Comparison of ENCODE assay signal across 15 mouse cellular contexts in genomic region chrX:56665226-56665973, GRCm38 (mm10). TPM values are rescaled to one million over a fixed set of nuclear protein-coding genes. Genes with fewer than 3 reads are reported as not detected.
DNase-seq lines count a peak whose midpoint lies in the region; ATAC-seq lines count a peak whose summit lies in the region.
"Had no signal": no experiment of that assay in that cellular context is flagged by ENCODE, and none has a peak within 500 bp of the region (broad histone marks: within the 10 kb centered on the region; RNA-seq: fewer than 3 reads in every experiment).

No protein-coding gene starts in this region.

- H3K36me3 ChIP-seq in kidney, embryonic 15.5 days: no peaks in the 10 kb centered on the region
- no peaks in the 10 kb centered on the region for H3K36me3 ChIP-seq in heart, embryonic 16.5 days (ENCODE audit: control insufficient read depth, insufficient read depth)

- no peaks in the 10 kb centered on the region for H3K4me1 ChIP-seq in kidney, embryonic 15.5 days
- peaks cover 18% of the 10 kb centered on the region for H3K4me1 ChIP-seq in heart, embryonic 16.5 days (ENCODE audit: control insufficient read depth, insufficient read depth, low read length)

- peak; percentile 62 for DNase-seq in kidney, adult 11 months
- peak; percentile 36 for DNase-seq in lung, postnatal 36 days
- no peak for DNase-seq in lung, postnatal 25 days (ENCODE audit: low spot score)
- DNase-seq in kidney, postnatal 36 days: peak; percentile 56 to 74
- no peak for DNase-seq in cerebellum, adult 9-11 months
- DNase-seq: adrenal gland, postnatal 10 days; cerebellum, adult 8-10 months; left cerebral cortex, postnatal 4 days; right cerebral cortex, postnatal 25 days; thymus, adult 18-20 months had no signal

- no peak overlapping the region for H3K9ac ChIP-seq in kidney, embryonic 15.5 days
- H3K9ac ChIP-seq in heart, embryonic 16.5 days (ENCODE audit: low read length): no peak overlapping the region
- H3K9ac ChIP-seq: liver, embryonic 14.5 days had no signal

- no peak for ATAC-seq in kidney, embryonic 15.5 days (replicated peaks; ENCODE audit: low FRiP score)
- ATAC-seq in heart, embryonic 16.5 days (replicated peaks; ENCODE audit: extremely low read depth, insufficient read depth, low FRiP score): no peak
- ATAC-seq: CD4-positive, CD25-positive, alpha-beta regulatory T cell, adult 4 months; midbrain, embryonic 16.5 days had no signal

- H3K4me2 ChIP-seq in kidney, embryonic 15.5 days: no peak overlapping the region
- H3K4me2 ChIP-seq in heart, embryonic 16.5 days (ENCODE audit: low read depth, low read length): no peak overlapping the region

- no peak overlapping the region for H3K27ac ChIP-seq in kidney, embryonic 15.5 days
- H3K27ac ChIP-seq in heart, embryonic 16.5 days (ENCODE audit: low read length): peak overlapping the region; percentile 57
- H3K27ac ChIP-seq: liver, embryonic 14.5 days had no signal

- H3K27me3 ChIP-seq in kidney, embryonic 15.5 days: no peaks in the 10 kb centered on the region
- H3K27me3 ChIP-seq in heart, embryonic 16.5 days (ENCODE audit: control insufficient read depth, insufficient read depth, low read length): no peaks in the 10 kb centered on the region

- no peaks in the 10 kb centered on the region for H3K9me3 ChIP-seq in kidney, embryonic 15.5 days (replicated peaks)
- no peaks in the 10 kb centered on the region for H3K9me3 ChIP-seq in heart, embryonic 16.5 days (replicated peaks; ENCODE audit: control insufficient read depth, low read length)

- 78% methylated on average over 8 of the region's 8 CpGs for WGBS in kidney, embryonic 15.5 days
- 48% methylated on average over 8 of the region's 8 CpGs for WGBS in heart, embryonic 16.5 days

- H3K4me3 ChIP-seq in kidney, embryonic 15.5 days (replicated peaks): no peak overlapping the region
- H3K4me3 ChIP-seq in heart, embryonic 16.5 days (ENCODE audit: low read length): no peak overlapping the region

RNA-seq across cellular contexts. Expression of gene Slc9a6, which starts 55.8 kb away (rescaled TPM):
- 11.3 and 11.8 TPM in 2 replicates for polyA plus RNA-seq in kidney, embryonic 15.5 days (2015; fragmentation: Nextera tagmentation; extraction: Ambion mirVana)
- polyA plus RNA-seq in heart, embryonic 16.5 days (2015; fragmentation: Nextera tagmentation; extraction: Ambion mirVana): 7.1 and 7.3 TPM in 2 replicates

Comparison
In these comparisons a context has a peak if more than half of its experiments do, and no peak if none do; other contexts are left out.
1. DNase-seq: peak in kidney, adult 11 months (single experiment), lung, postnatal 36 days (single experiment) and kidney, postnatal 36 days (2 of 2); none in lung, postnatal 25 days (single experiment) and cerebellum, adult 9-11 months (single experiment).